Mouse (Mus musculus): ENCODE measurements around the gene Ube2u. TPM values are rescaled to one million over a fixed set of nuclear protein-coding genes. Genes with fewer than 3 reads are reported as not detected.

The Ube2u gene
- polyA plus RNA-seq, 1 experiment from 2014 or later, result 0.19 TPM

- H3K4me1 ChIP-seq (ENCODE audit: control insufficient read depth, insufficient read depth, low read depth, low read length), result no peaks in the 10 kb centered on the region
- no peaks in the 10 kb centered on the region for H3K36me3 ChIP-seq (ENCODE audit: control insufficient read depth, insufficient read depth, low read length)
- no peak for ATAC-seq
- WGBS, result 78% methylated on average over 6 of the region's 6 CpGs
- H3K9me3 ChIP-seq (ENCODE audit: control insufficient read depth, low read length), result no peaks in the 10 kb centered on the region
- H3K4me3 ChIP-seq (ENCODE audit: low read length), result no peak overlapping the region
- no peak overlapping the region for H3K27ac ChIP-seq (ENCODE audit: low read depth, low read length)
- H3K27me3 ChIP-seq (replicated peaks; ENCODE audit: control insufficient read depth, insufficient read depth, low read length), result peaks cover 3% of the 10 kb centered on the region
- H3K4me2 ChIP-seq (ENCODE audit: low read length), result no peak overlapping the region
- H3K9ac ChIP-seq (ENCODE audit: low read depth, low read length), result no peak overlapping the region
Measured at GRCm38 (mm10) chr4:100533607-100534006, 55.0 kb downstream of the Ube2u start.

- WGBS, result 35% methylated on average over 3 of the region's 3 CpGs
- no peak overlapping the region for H3K4me2 ChIP-seq (ENCODE audit: low read length)
- no peak for ATAC-seq
Measured at GRCm38 (mm10) chr4:100534946-100535345, 56.3 kb downstream of the Ube2u start.

GRCm38 (mm10) chr4:100537898-100538297 lies 59.2 kb downstream of the Ube2u start:
- H3K4me1 ChIP-seq (ENCODE audit: control insufficient read depth, insufficient read depth, low read depth, low read length), result no peaks in the 10 kb centered on the region
- H3K9ac ChIP-seq (ENCODE audit: low read depth, low read length), result no peak overlapping the region
- no peaks in the 10 kb centered on the region for H3K36me3 ChIP-seq (ENCODE audit: control insufficient read depth, insufficient read depth, low read length)
- H3K27ac ChIP-seq (ENCODE audit: low read depth, low read length), result no peak overlapping the region
- ATAC-seq, result no peak
- H3K9me3 ChIP-seq (ENCODE audit: control insufficient read depth, low read length), result no peaks in the 10 kb centered on the region
- H3K27me3 ChIP-seq (replicated peaks; ENCODE audit: control insufficient read depth, insufficient read depth, low read length), result no peaks in the 10 kb centered on the region
- H3K4me3 ChIP-seq (ENCODE audit: low read length), result no peak overlapping the region
- 5% methylated on average over 3 of the region's 3 CpGs for WGBS
- H3K4me2 ChIP-seq (ENCODE audit: low read length), result no peak overlapping the region

More at GRCm38 (mm10) chr4:100534946-100535345, 56.3 kb downstream of the Ube2u start:
- no peaks in the 10 kb centered on the region for H3K36me3 ChIP-seq (ENCODE audit: control insufficient read depth, insufficient read depth, low read length)
- H3K9ac ChIP-seq (ENCODE audit: low read depth, low read length), result no peak overlapping the region
- H3K27ac ChIP-seq (ENCODE audit: low read depth, low read length), result no peak overlapping the region
- no peaks in the 10 kb centered on the region for H3K27me3 ChIP-seq (replicated peaks; ENCODE audit: control insufficient read depth, insufficient read depth, low read length)
- no peak overlapping the region for H3K4me3 ChIP-seq (ENCODE audit: low read length)
- H3K9me3 ChIP-seq (ENCODE audit: control insufficient read depth, low read length), result no peaks in the 10 kb centered on the region
- H3K4me1 ChIP-seq (ENCODE audit: control insufficient read depth, insufficient read depth, low read depth, low read length), result no peaks in the 10 kb centered on the region

- no peaks in the 10 kb centered on the region for H3K9me3 ChIP-seq (ENCODE audit: control insufficient read depth, low read length)
- H3K4me2 ChIP-seq (ENCODE audit: low read length), result no peak overlapping the region
- WGBS, result 78% methylated on average over 3 of the region's 3 CpGs
- H3K27ac ChIP-seq (ENCODE audit: low read depth, low read length), result no peak overlapping the region
- ATAC-seq, result no peak
- no peaks in the 10 kb centered on the region for H3K4me1 ChIP-seq (ENCODE audit: control insufficient read depth, insufficient read depth, low read depth, low read length)
- no peaks in the 10 kb centered on the region for H3K36me3 ChIP-seq (ENCODE audit: control insufficient read depth, insufficient read depth, low read length)
- H3K27me3 ChIP-seq (replicated peaks; ENCODE audit: control insufficient read depth, insufficient read depth, low read length), result no peaks in the 10 kb centered on the region
- no peak overlapping the region for H3K4me3 ChIP-seq (ENCODE audit: low read length)
- no peak overlapping the region for H3K9ac ChIP-seq (ENCODE audit: low read depth, low read length)
Measured at GRCm38 (mm10) chr4:100539483-100539882, 60.8 kb downstream of the Ube2u start.

- ATAC-seq, result no peak
- H3K9ac ChIP-seq (ENCODE audit: low read depth, low read length), result no peak overlapping the region
- no peaks in the 10 kb centered on the region for H3K4me1 ChIP-seq (ENCODE audit: control insufficient read depth, insufficient read depth, low read depth, low read length)
- H3K27me3 ChIP-seq (replicated peaks; ENCODE audit: control insufficient read depth, insufficient read depth, low read length), result no peaks in the 10 kb centered on the region
- H3K9me3 ChIP-seq (ENCODE audit: control insufficient read depth, low read length), result no peaks in the 10 kb centered on the region
- no peaks in the 10 kb centered on the region for H3K36me3 ChIP-seq (ENCODE audit: control insufficient read depth, insufficient read depth, low read length)
- 63% methylated on average over 4 of the region's 4 CpGs for WGBS
- no peak overlapping the region for H3K4me2 ChIP-seq (ENCODE audit: low read length)
- no peak overlapping the region for H3K27ac ChIP-seq (ENCODE audit: low read depth, low read length)
- no peak overlapping the region for H3K4me3 ChIP-seq (ENCODE audit: low read length)
Measured at GRCm38 (mm10) chr4:100547905-100548304, 69.3 kb downstream of the Ube2u start.

GRCm38 (mm10) chr4:100553296-100553695 lies 74.6 kb downstream of the Ube2u start:
- no peak overlapping the region for H3K9ac ChIP-seq (ENCODE audit: low read depth, low read length)
- no peaks in the 10 kb centered on the region for H3K36me3 ChIP-seq (ENCODE audit: control insufficient read depth, insufficient read depth, low read length)
- WGBS, result 84% methylated on average over 2 of the region's 2 CpGs
- H3K4me3 ChIP-seq (ENCODE audit: low read length), result no peak overlapping the region
- H3K4me2 ChIP-seq (ENCODE audit: low read length), result no peak overlapping the region
- no peaks in the 10 kb centered on the region for H3K4me1 ChIP-seq (ENCODE audit: control insufficient read depth, insufficient read depth, low read depth, low read length)
- H3K27ac ChIP-seq (ENCODE audit: low read depth, low read length), result no peak overlapping the region
- no peak for ATAC-seq
- H3K27me3 ChIP-seq (replicated peaks; ENCODE audit: control insufficient read depth, insufficient read depth, low read length), result no peaks in the 10 kb centered on the region
- no peaks in the 10 kb centered on the region for H3K9me3 ChIP-seq (ENCODE audit: control insufficient read depth, low read length)

GRCm38 (mm10) chr4:100588236-100589206 lies 109.9 kb downstream of the Ube2u start:
- Histone ChIP-seq H3K9ac (ENCODE audit: low read depth, low read length) (peak overlapping the region; percentile 66), H3K27ac (ENCODE audit: low read depth, low read length) (peak overlapping the region; percentile 70), H3K36me3 (ENCODE audit: control insufficient read depth, insufficient read depth, low read length) (no peaks in the 10 kb centered on the region), H3K4me2 (ENCODE audit: low read length) (peak overlapping the region; percentile 88), H3K4me1 (ENCODE audit: control insufficient read depth, insufficient read depth, low read depth, low read length) (peaks cover 11% of the 10 kb centered on the region), H3K9me3 (ENCODE audit: control insufficient read depth, low read length) (no peaks in the 10 kb centered on the region), H3K27me3 (replicated peaks; ENCODE audit: control insufficient read depth, insufficient read depth, low read length) (no peaks in the 10 kb centered on the region; the same call in 1 of the 2 replicates), H3K4me3 (ENCODE audit: low read length) (peak overlapping the region; percentile 44)
- peak; percentile 96 for ATAC-seq
- 3% methylated on average over 21 of the region's 21 CpGs for WGBS

- H3K9ac ChIP-seq (ENCODE audit: low read depth, low read length), result no peak overlapping the region
Measured at GRCm38 (mm10) chr4:100595771-100596170, 117.1 kb downstream of the Ube2u start.

GRCm38 (mm10) chr4:100596630-100597029 lies 118.0 kb downstream of the Ube2u start:
- Histone ChIP-seq H3K27me3 (replicated peaks; ENCODE audit: control insufficient read depth, insufficient read depth, low read length) (no peaks in the 10 kb centered on the region), H3K4me1 (ENCODE audit: control insufficient read depth, insufficient read depth, low read depth, low read length) (no peaks in the 10 kb centered on the region), H3K4me2 (ENCODE audit: low read length) (no peak overlapping the region), H3K9ac (ENCODE audit: low read depth, low read length) (no peak overlapping the region), H3K9me3 (ENCODE audit: control insufficient read depth, low read length) (no peaks in the 10 kb centered on the region), H3K4me3 (ENCODE audit: low read length) (no peak overlapping the region), H3K36me3 (ENCODE audit: control insufficient read depth, insufficient read depth, low read length) (no peaks in the 10 kb centered on the region), H3K27ac (ENCODE audit: low read depth, low read length) (no peak overlapping the region)
- ATAC-seq, result peak; percentile 79; the same call in 1 of the 2 replicates
- WGBS, result 42% methylated on average over 5 of the region's 5 CpGs

More at GRCm38 (mm10) chr4:100595771-100596170, 117.1 kb downstream of the Ube2u start:
- Histone ChIP-seq H3K36me3 (ENCODE audit: control insufficient read depth, insufficient read depth, low read length) (no peaks in the 10 kb centered on the region), H3K4me3 (ENCODE audit: low read length) (no peak overlapping the region), H3K9me3 (ENCODE audit: control insufficient read depth, low read length) (no peaks in the 10 kb centered on the region), H3K4me1 (ENCODE audit: control insufficient read depth, insufficient read depth, low read depth, low read length) (no peaks in the 10 kb centered on the region), H3K4me2 (ENCODE audit: low read length) (no peak overlapping the region), H3K27ac (ENCODE audit: low read depth, low read length) (no peak overlapping the region), H3K27me3 (replicated peaks; ENCODE audit: control insufficient read depth, insufficient read depth, low read length) (no peaks in the 10 kb centered on the region)
- ATAC-seq, result peak; percentile 41; the same call in 1 of the 2 replicates
- 88% methylated on average over 4 of the region's 4 CpGs for WGBS
